Mouse (Mus musculus): ENCODE measurements around the gene Gm17361. TPM values are rescaled to one million over a fixed set of nuclear protein-coding genes. Genes with fewer than 3 reads are reported as not detected.
"Not testable (repeated sequence)": the region's sequence is repeated elsewhere in the genome, so short reads cannot be mapped to it uniquely, and the experiment has no call there.

Gm17361 gene
- not detected in 2 replicates for polyA plus RNA-seq (2015; fragmentation: Nextera tagmentation; extraction: Ambion mirVana)

DNA sequence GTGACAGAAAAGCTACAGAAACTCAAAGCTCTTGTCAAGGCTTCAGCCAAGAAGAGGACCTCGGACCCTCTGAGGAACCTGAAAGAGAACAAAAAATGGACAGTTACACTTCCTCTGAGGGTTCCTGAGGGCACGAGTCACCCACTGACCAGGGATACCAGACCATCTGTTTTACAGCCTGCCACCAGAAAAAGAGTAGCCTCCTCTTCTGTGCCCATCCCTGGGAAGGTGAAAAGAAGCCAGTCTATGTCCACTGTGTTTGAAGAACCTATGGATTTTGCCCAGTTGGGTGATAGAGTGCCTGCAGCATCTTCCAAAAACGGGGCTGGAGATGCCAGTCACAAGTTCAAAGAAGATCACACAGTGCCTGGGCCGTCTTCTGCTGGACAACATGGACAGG lies at the start of gene Gm17361:
Gene Gm17361, plus strand, starts transcription at position 301 of the 400 bp plus-strand sequence.
- H3K27me3 ChIP-seq (replicated peaks); H3K27ac ChIP-seq; H3K9ac ChIP-seq; H3K9me3 ChIP-seq; H3K4me2 ChIP-seq; H3K4me1 ChIP-seq; H3K4me3 ChIP-seq (replicated peaks); H3K36me3 ChIP-seq; ATAC-seq (ENCODE audit: insufficient read depth, low FRiP score, low read depth): not testable (repeated sequence)
- no CpG with 5 or more reads among the region's 4 CpGs for WGBS

All from stomach, embryonic 15.5 days (tissue).